Mouse (Mus musculus) forebrain, embryonic 11.5 days (tissue): ENCODE measurements around the gene Camkmt. TPM values are rescaled to one million over a fixed set of nuclear protein-coding genes. Genes with fewer than 3 reads are reported as not detected.

Experiments used
- ATAC-seq: fragments of 200-750 bp; cut with Nextera tagmentation; replicated peaks from 2 replicates; pipeline ENCODE4 v1.8.0; 2017; ENCODE audit warnings: moderate TSS enrichment; ENCODE audit not compliant: low FRiP score
- DNase-seq: peaks from one replicate; pipeline ENCODE4 v3.0.0-alpha.2; 2017; ENCODE audit warnings: low spot score
- H3K27ac ChIP-seq: fragments of 300-500 bp; sonication (generic); 2 replicates; pipeline ENCODE4 v1.5.1; 2014; ENCODE audit warnings: low read depth, low read length
- H3K27me3 ChIP-seq: fragments of 300-500 bp; sonication (generic); 2 replicates; pipeline ENCODE4 v1.6.1; 2014; ENCODE audit warnings: mild to moderate bottlenecking, low read length, mixed read lengths; ENCODE audit not compliant: control insufficient read depth, insufficient read depth
- H3K36me3 ChIP-seq: fragments of 300-500 bp; sonication (generic); 2 replicates; pipeline ENCODE4 v1.6.1; 2014; ENCODE audit warnings: mild to moderate bottlenecking, low read length, moderate library complexity, mixed read lengths; ENCODE audit not compliant: control insufficient read depth, insufficient read depth
- H3K4me1 ChIP-seq: fragments of 300-500 bp; sonication (generic); replicated peaks from 2 replicates; pipeline ENCODE4 v1.6.1; 2014; ENCODE audit warnings: low read length, mixed read lengths; ENCODE audit not compliant: control insufficient read depth, insufficient read depth
- H3K4me2 ChIP-seq: fragments of 300-500 bp; sonication (generic); 2 replicates; pipeline ENCODE4 v1.6.1; 2014; ENCODE audit warnings: low read depth, mild to moderate bottlenecking, low read length, moderate library complexity, mixed read lengths; ENCODE audit not compliant: severe bottlenecking
- H3K4me3 ChIP-seq: fragments of 300-500 bp; sonication (generic); 2 replicates; pipeline ENCODE4 v1.5.1; 2014; ENCODE audit warnings: low read depth, low read length
- H3K9ac ChIP-seq: fragments of 300-500 bp; sonication (generic); 2 replicates; pipeline ENCODE4 v1.6.1; 2014; ENCODE audit warnings: low read length
- H3K9me3 ChIP-seq: fragments of 300-500 bp; sonication (generic); 2 replicates; pipeline ENCODE4 v1.6.1; 2016; ENCODE audit warnings: low read length, mixed read lengths; ENCODE audit not compliant: control insufficient read depth
- WGBS: fragments of 180-500 bp; shearing (Covaris S2); extraction: QIAGEN DNeasy Blood & Tissue Kit; methylation state at CpG from one replicate; pipeline ENCODE4 v1.1.7; 2014; 5-methylcytosine and 5-hydroxymethylcytosine counted together
- polyA plus RNA-seq: library from polyadenylated mRNA; unstranded; fragments of >200 nt; fragmentation: Nextera tagmentation; extraction: Ambion mirVana; gene quantifications from 2 replicates; pipeline ENCODE4 v1.2.1, GENCODE M21; 2014

Gene Camkmt
- polyA plus RNA-seq, 1 experiment from 2014 or later, result 15.9 TPM

DNA sequence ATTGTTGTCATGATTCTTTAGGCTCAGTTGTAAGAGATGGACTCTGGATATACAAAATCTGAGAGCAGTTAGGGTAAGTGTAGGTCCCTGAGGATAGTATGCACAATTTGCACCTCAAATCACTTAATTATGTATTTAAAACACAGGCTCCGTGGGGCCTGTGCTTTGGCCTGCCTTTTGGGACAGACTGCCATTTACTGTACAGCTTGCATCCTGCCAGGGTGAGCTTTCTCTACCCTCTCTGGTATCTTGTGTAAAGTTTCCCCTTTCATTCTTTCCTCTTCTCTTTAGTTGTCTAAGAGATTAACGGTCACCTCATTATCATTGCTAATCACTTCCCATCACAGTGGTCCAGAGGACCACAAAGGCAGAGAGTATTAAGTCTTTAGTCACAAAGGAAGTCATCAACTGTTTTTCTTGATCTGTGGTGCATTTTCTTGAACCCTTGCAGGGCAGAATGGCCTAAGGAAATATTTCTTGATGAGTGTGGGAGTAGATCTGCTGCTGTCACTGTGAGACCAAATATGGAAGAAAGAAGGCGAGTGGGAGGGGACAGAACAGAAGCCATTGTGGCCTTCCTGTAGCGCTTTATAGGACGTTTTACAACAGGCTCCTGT, 52.3 kb downstream of the Camkmt start:
- Histone ChIP-seq H3K9ac (no peak overlapping the region), H3K27ac (no peak overlapping the region), H3K36me3 (no peaks in the 10 kb centered on the region), H3K4me3 (no peak overlapping the region), H3K27me3 (no peaks in the 10 kb centered on the region), H3K4me1 (peaks cover 5% of the 10 kb centered on the region; the same call in 1 of the 2 replicates), H3K4me2 (no peak overlapping the region), H3K9me3 (no peaks in the 10 kb centered on the region)
- no peak for ATAC-seq
- 23% methylated on average over 5 of the region's 5 CpGs for WGBS
- no peak for DNase-seq

DNA sequence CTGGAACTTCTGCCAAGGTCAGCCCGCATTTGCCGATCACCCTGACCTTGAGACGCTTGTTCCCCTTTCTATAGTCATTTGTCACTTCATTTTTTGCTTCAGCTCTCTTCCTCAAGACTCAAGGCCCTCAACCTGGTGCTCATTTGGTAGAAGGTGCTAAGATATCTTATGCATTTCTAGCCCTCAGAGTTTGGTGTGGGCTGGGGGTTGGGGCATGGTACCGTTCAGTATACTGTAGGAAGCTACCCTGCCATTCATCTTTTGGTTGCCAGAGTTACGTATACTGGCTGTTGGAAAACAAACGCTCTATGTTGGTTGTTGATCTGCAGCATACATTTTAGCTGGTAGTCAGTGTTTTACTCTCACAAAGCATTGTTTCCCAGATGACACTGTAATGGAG, 53.8 kb downstream of the Camkmt start:
- Histone ChIP-seq H3K9me3 (no peaks in the 10 kb centered on the region), H3K4me1 (peaks cover 5% of the 10 kb centered on the region; the same call in 1 of the 2 replicates), H3K27me3 (no peaks in the 10 kb centered on the region), H3K4me2 (no peak overlapping the region), H3K9ac (no peak overlapping the region), H3K27ac (no peak overlapping the region), H3K36me3 (no peaks in the 10 kb centered on the region), H3K4me3 (no peak overlapping the region)
- no peak for DNase-seq
- no peak for ATAC-seq
- 90% methylated on average over 6 of the region's 6 CpGs for WGBS

DNA sequence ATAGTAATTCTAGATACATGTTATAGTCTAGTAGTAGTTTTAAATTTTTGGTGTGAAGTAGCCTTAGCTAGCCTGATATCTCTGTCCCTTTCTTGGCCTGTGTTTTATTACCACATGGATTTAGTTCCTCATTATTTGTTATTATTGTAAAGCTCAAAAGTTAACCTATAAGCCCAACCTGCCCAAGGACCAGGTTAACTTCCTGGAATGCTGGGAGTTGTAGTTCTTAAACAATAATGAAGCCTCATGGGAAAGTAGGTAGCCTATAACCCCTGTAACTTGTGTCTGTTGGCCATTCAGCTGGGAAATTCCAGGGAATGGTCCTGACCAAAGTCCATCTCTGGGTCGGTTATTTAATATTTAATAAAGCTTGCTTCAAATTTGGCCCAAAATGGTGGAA, 58.0 kb downstream of the Camkmt start:
- Histone ChIP-seq H3K27ac (no peak overlapping the region), H3K4me3 (no peak overlapping the region), H3K9ac (no peak overlapping the region), H3K4me2 (no peak overlapping the region), H3K9me3 (no peaks in the 10 kb centered on the region), H3K36me3 (no peaks in the 10 kb centered on the region), H3K27me3 (no peaks in the 10 kb centered on the region; the same call in 1 of the 2 replicates), H3K4me1 (no peaks in the 10 kb centered on the region)
- ATAC-seq (no peak), DNase-seq (no peak)
- 84% methylated on average over 1 of the region's 1 CpGs for WGBS

DNA sequence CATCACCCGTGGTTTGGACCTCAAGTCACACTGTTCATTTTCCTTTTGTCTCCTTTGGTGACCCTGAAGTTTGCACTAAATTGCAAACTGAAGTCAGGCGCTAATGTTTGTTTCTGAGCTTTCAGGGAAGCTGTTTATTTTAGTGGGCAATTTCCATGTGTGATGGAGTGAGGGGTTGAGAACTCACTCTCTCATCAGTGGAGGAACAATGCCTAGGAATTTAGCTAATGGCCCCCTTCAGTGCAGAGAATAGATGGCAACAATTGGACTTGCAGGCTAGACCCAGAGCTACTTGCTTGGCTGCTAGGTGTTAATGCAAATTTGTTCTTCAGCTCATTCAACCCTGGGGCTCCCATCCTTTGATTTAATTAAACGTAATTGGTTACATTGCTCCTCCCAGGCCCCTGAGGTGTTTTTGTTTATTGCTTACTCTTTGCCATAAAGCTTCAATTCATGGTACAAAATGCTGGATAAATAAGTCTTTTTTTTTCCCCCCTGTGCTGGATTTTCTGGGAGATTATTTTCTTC, 58.9 kb downstream of the Camkmt start:
- H3K4me2 ChIP-seq, result no peak overlapping the region
- WGBS, result 9% methylated on average over 3 of the region's 3 CpGs

DNA sequence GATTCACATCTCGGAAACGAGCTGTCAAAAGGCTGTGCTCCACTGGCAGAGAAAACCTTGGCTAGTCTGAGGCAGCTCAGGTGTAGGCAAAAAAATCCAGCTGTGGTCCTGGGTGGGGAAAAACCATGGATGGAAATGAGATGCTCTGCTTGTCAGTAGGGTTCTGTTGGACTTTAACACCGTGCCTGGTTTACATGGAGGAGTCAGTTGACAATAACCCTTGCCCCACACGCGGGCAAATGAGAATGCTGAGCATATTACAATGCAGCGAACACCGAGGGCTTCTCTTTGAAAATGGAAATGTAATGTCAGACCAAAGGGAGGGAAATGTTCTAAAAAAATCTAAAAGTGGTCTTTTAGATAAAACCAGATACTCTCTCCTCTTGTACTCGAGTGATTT, 60.9 kb downstream of the Camkmt start:
- WGBS, result 80% methylated on average over 8 of the region's 8 CpGs
- Histone ChIP-seq H3K9ac (no peak overlapping the region), H3K36me3 (no peaks in the 10 kb centered on the region), H3K4me3 (no peak overlapping the region), H3K4me2 (no peak overlapping the region), H3K4me1 (no peaks in the 10 kb centered on the region), H3K9me3 (no peaks in the 10 kb centered on the region), H3K27ac (no peak overlapping the region), H3K27me3 (no peaks in the 10 kb centered on the region; the same call in 1 of the 2 replicates)
- no peak for DNase-seq
- ATAC-seq, result no peak

More for the DNA sequence above, 58.9 kb downstream of the Camkmt start:
- Histone ChIP-seq H3K36me3 (no peaks in the 10 kb centered on the region), H3K27ac (no peak overlapping the region), H3K4me1 (no peaks in the 10 kb centered on the region), H3K9ac (no peak overlapping the region), H3K4me3 (no peak overlapping the region), H3K27me3 (no peaks in the 10 kb centered on the region; the same call in 1 of the 2 replicates), H3K9me3 (no peaks in the 10 kb centered on the region)
- no peak for ATAC-seq
- no peak for DNase-seq

DNA sequence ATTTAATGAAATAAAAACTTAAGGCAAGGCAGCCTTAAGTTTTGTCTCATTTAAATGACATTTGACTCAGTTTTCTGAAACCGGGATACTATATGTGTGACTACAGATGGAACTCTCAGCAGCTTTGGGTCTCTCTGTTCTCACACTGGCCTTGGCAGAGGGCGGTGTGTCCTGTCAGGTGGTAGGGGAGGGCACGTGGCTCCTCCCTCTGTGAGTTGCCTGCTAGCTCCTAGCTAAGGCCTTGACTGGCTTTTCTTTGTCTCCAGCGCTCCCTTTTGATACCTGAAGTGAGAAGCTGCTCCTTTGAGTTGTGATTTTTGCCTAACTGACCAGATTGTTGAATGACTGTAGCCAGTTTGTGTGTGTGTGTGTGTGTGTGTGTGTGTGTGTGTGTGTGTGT, 67.8 kb downstream of the Camkmt start:
- Histone ChIP-seq H3K4me3 (no peak overlapping the region), H3K27me3 (no peaks in the 10 kb centered on the region), H3K27ac (no peak overlapping the region), H3K9ac (no peak overlapping the region), H3K9me3 (no peaks in the 10 kb centered on the region), H3K4me2 (no peak overlapping the region), H3K36me3 (no peaks in the 10 kb centered on the region), H3K4me1 (no peaks in the 10 kb centered on the region)
- WGBS, result 74% methylated on average over 4 of the region's 4 CpGs
- ATAC-seq, result no peak
- no peak for DNase-seq

DNA sequence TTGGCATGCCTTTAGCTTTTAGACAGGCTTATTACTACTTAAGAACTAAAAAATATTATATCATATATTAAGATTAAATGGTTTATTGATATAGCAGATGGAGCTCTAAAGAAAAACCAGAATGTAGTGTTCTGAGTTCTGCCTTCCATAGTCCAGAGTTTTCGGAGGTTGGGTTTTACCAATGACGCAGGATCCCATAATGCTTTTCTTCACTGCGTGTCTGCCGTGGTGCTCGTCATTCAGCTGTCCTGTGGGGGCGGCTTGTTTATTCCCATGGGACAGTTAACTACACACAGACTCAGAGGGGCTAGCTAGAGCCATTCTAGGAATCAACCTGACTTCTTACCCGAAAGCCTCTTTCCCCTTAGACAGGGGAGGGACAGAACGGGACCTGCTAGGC, 69.2 kb downstream of the Camkmt start:
- H3K4me3 ChIP-seq, result no peak overlapping the region
- no peak overlapping the region for H3K4me2 ChIP-seq
- H3K9me3 ChIP-seq, result no peaks in the 10 kb centered on the region
- 89% methylated on average over 8 of the region's 8 CpGs for WGBS
- H3K36me3 ChIP-seq, result no peaks in the 10 kb centered on the region
- no peak overlapping the region for H3K27ac ChIP-seq
- ATAC-seq (no peak), DNase-seq (no peak)
- H3K27me3 ChIP-seq, result no peaks in the 10 kb centered on the region
- no peaks in the 10 kb centered on the region for H3K4me1 ChIP-seq
- H3K9ac ChIP-seq, result no peak overlapping the region

DNA sequence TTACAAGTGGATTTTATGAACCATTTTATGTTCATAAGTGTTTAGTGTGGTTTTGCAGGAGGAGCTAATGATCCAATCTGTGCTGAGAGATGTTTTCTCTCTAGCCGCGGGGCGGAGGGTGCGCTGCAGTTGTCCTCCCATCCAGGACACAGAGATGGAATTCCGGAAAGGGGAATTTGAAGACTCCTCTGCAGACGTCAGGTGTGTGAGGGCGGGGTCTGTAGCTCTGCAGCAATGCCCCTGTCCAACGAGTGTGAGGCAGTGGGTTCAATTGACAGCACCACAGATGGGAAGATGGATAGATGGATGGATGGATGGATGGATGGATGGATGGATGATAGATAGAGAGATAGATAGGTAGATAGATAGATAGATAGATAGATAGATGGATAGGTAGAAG, 70.4 kb downstream of the Camkmt start:
- ATAC-seq, result no peak
- Histone ChIP-seq H3K4me2 (no peak overlapping the region), H3K9ac (no peak overlapping the region), H3K27ac (no peak overlapping the region), H3K36me3 (no peaks in the 10 kb centered on the region), H3K9me3 (no peaks in the 10 kb centered on the region), H3K4me1 (no peaks in the 10 kb centered on the region), H3K4me3 (no peak overlapping the region), H3K27me3 (no peaks in the 10 kb centered on the region)
- no peak for DNase-seq
- WGBS, result 95% methylated on average over 8 of the region's 8 CpGs
